Mouse (Mus musculus) kidney, adult 2 months (tissue): Measurements from ENCODE around the gene Zfp273.

ENCODE experiments used
- CTCF ChIP-seq: fragments of 200-500 bp; conservative IDR thresholded peaks from 2 replicates; pipeline ENCODE4 v1.5.1; 2011; ENCODE audit warnings: low read depth, mild to moderate bottlenecking, control low read depth, low read length, moderate library complexity, mixed read lengths; ENCODE audit not compliant: insufficient read depth, insufficient read length
- POLR2A ChIP-seq: fragments of 200-500 bp; IDR thresholded peaks from one replicate; pipeline ENCODE4 v1.6.1; 2011; ENCODE audit warnings: low read depth, low read length, control low read depth

- TF ChIP-seq CTCF, result no peak
- TF ChIP-seq POLR2A, result no peak
Observed at GRCm38 (mm10) chr13:67818636-67819035, 5.1 kb downstream of the Zfp273 start.
